Mouse (Mus musculus): ENCODE measurements at regions not wholly inside any gene's neighbourhood (a gene's known extent, or its start where the extent isn't known, plus 50 kb on each side); places are given as distances from the start of the nearest gene placed in this dataset.

- DNase-seq (ENCODE audit: low spot score in 2 of 2), result no peak
Measured at GRCm38 (mm10) chr1:168007456-168007855, 318.4 kb downstream of the Lmx1a start.

- no peak for DNase-seq (ENCODE audit: low spot score in 2 of 2)
Measured at GRCm38 (mm10) chr1:168008216-168008615, 319.2 kb downstream of the Lmx1a start.

GRCm38 (mm10) chr1:168010416-168010815 lies 321.4 kb downstream of the Lmx1a start:
- no peak for DNase-seq (ENCODE audit: low spot score in 2 of 2)

- no peak for DNase-seq (ENCODE audit: low spot score in 2 of 2)
Measured at GRCm38 (mm10) chr1:168012069-168012468, 323.0 kb downstream of the Lmx1a start.

- DNase-seq (ENCODE audit: low spot score in 2 of 2), result no peak
Measured at GRCm38 (mm10) chr1:168012611-168013010, 323.6 kb downstream of the Lmx1a start.

GRCm38 (mm10) chr1:168016375-168016890 lies 327.4 kb downstream of the Lmx1a start:
- DNase-seq (ENCODE audit: low spot score in 2 of 2), result no peak

GRCm38 (mm10) chr1:168026481-168026880 lies 337.4 kb downstream of the Lmx1a start:
- DNase-seq (ENCODE audit: low spot score in 2 of 2), result no peak

GRCm38 (mm10) chr1:168044765-168045164 lies 355.7 kb downstream of the Lmx1a start:
- DNase-seq (ENCODE audit: low spot score in 2 of 2), result no peak

- peak; percentile 77 to 89 for DNase-seq (ENCODE audit: low spot score in 2 of 2)
Measured at GRCm38 (mm10) chr1:168046347-168046746, 357.3 kb downstream of the Lmx1a start.

GRCm38 (mm10) chr1:168046749-168047148 lies 357.7 kb downstream of the Lmx1a start:
- peak in 1 of 2 experiments; percentile 63 for DNase-seq (ENCODE audit: low spot score in 2 of 2)

GRCm38 (mm10) chr1:168049965-168050364 lies 360.9 kb downstream of the Lmx1a start:
- no peak for DNase-seq (ENCODE audit: low spot score in 2 of 2)

GRCm38 (mm10) chr1:168056479-168056878 lies 367.4 kb downstream of the Lmx1a start:
- DNase-seq (ENCODE audit: low spot score in 2 of 2), result no peak

- no peak for DNase-seq (ENCODE audit: low spot score in 2 of 2)
Measured at GRCm38 (mm10) chr1:168057479-168057878, 368.4 kb downstream of the Lmx1a start.

- no peak for DNase-seq (ENCODE audit: low spot score in 2 of 2)
Measured at GRCm38 (mm10) chr1:168058769-168059168, 369.7 kb downstream of the Lmx1a start.

- DNase-seq (ENCODE audit: low spot score in 2 of 2), result no peak
Measured at GRCm38 (mm10) chr1:168064065-168064664, 367.9 kb downstream of the Pbx1 start.

- DNase-seq (ENCODE audit: low spot score in 2 of 2), result no peak
Measured at GRCm38 (mm10) chr1:168065598-168066041, 366.4 kb downstream of the Pbx1 start.

GRCm38 (mm10) chr1:168066810-168067209 lies 365.3 kb downstream of the Pbx1 start:
- no peak for DNase-seq (ENCODE audit: low spot score in 2 of 2)

GRCm38 (mm10) chr1:168068003-168068919 lies 363.8 kb downstream of the Pbx1 start:
- DNase-seq (ENCODE audit: low spot score in 2 of 2), result no peak

GRCm38 (mm10) chr1:168068920-168069590 lies 363.0 kb downstream of the Pbx1 start:
- DNase-seq (ENCODE audit: low spot score in 2 of 2), result no peak

Data from layer of hippocampus, postnatal 14 days (tissue).